In the genomic region with DNA sequence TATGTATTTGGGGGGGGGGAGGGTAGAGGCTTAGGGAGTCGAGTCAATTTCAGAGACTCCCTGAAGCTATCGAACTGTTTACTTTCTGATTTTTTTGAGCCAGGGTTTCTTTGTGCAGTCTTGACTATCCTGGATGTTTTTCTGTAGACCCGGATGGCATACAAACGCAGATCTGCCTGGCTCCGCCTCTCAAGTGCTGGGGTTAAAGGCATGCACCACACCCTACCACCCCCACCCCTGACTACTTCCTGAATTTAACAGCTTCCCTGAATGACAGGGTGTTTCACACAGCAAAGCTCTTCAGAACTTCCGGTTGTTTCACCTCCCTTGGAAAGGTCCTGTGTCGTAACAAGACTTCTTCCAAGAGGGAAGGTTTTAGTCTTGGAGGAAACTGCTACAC, we compare ENCODE assay signal across 8 mouse cellular contexts. TPM values are rescaled to one million over a fixed set of nuclear protein-coding genes. Genes with fewer than 3 reads are reported as not detected.
A peak's percentile ranks its signal among the peaks of the same experiment; 100 is the strongest.
DNase-seq lines count a peak whose midpoint lies in the region; ATAC-seq and TF ChIP-seq lines count a peak whose summit lies in the region.

No protein-coding gene starts in this region.

- no peak overlapping the region for H3K4me3 ChIP-seq in liver, embryonic 11.5 days (ENCODE audit: low read depth, low read length)
- no peak overlapping the region for H3K4me3 ChIP-seq in hindbrain, postnatal 0 days (ENCODE audit: low read length)

- peak overlapping the region; percentile 37 for H3K4me2 ChIP-seq in liver, embryonic 11.5 days
- no peak overlapping the region for H3K4me2 ChIP-seq in hindbrain, postnatal 0 days (ENCODE audit: low read depth, low read length)

- TF ChIP-seq CTCF in hindbrain, postnatal 0 days (IDR thresholded peaks at IDR 0.05; ENCODE audit: low read depth): no peak

- no peaks in the 10 kb centered on the region for H3K4me1 ChIP-seq in liver, embryonic 11.5 days (replicated peaks; ENCODE audit: control insufficient read depth, insufficient read depth, low read length)
- no peaks in the 10 kb centered on the region for H3K4me1 ChIP-seq in hindbrain, postnatal 0 days (ENCODE audit: insufficient read depth, low read length)

- no peak overlapping the region for H3K27ac ChIP-seq in liver, embryonic 11.5 days (ENCODE audit: low read depth, low read length)
- no peak overlapping the region for H3K27ac ChIP-seq in hindbrain, postnatal 0 days

- no peaks in the 10 kb centered on the region for H3K27me3 ChIP-seq in liver, embryonic 11.5 days (replicated peaks; ENCODE audit: control insufficient read depth, insufficient read depth, low read length)
- no peaks in the 10 kb centered on the region for H3K27me3 ChIP-seq in hindbrain, postnatal 0 days (ENCODE audit: insufficient read depth, low read length)

- no peak overlapping the region for H3K9ac ChIP-seq in liver, embryonic 11.5 days (ENCODE audit: low read depth, low read length)
- no peak overlapping the region for H3K9ac ChIP-seq in hindbrain, postnatal 0 days (replicated peaks; ENCODE audit: low read length)

- ATAC-seq in liver, embryonic 11.5 days (replicated peaks; ENCODE audit: low FRiP score): peak; percentile 71; the same call in 1 of the 2 replicates
- ATAC-seq in neutrophil, adult 5-6 weeks (ENCODE audit: extremely low read depth, insufficient number of reproducible peaks, low FRiP score, poor library complexity, severe bottlenecking): peak; percentile 92; the same call in 1 of the 2 replicates
- ATAC-seq in hindbrain, postnatal 0 days: no peak

- H3K36me3 ChIP-seq in liver, embryonic 11.5 days (ENCODE audit: control insufficient read depth, insufficient read depth, low read length): no peaks in the 10 kb centered on the region
- no peaks in the 10 kb centered on the region for H3K36me3 ChIP-seq in hindbrain, postnatal 0 days (ENCODE audit: insufficient read depth, low read length)

- H3K9me3 ChIP-seq in liver, embryonic 11.5 days (ENCODE audit: control insufficient read depth, low read length): no peaks in the 10 kb centered on the region
- no peaks in the 10 kb centered on the region for H3K9me3 ChIP-seq in hindbrain, postnatal 0 days (ENCODE audit: low read length)

- WGBS in liver, embryonic 11.5 days: 47% methylated on average over 7 of the region's 7 CpGs
- WGBS in hindbrain, postnatal 0 days: 78% methylated on average over 7 of the region's 7 CpGs

- peak; percentile 80 for DNase-seq in CD4-positive, CD25-positive, alpha-beta regulatory T cell, adult 2 months (ENCODE audit: low read depth, low spot score)
- peak; percentile 8 for DNase-seq in NIH3T3 (ENCODE audit: low read depth)
- no peak for DNase-seq in liver, embryonic 11.5 days (ENCODE audit: low spot score)
- no peak for DNase-seq in hindbrain, postnatal 0 days (ENCODE audit: low spot score)
- no peak for DNase-seq in MN1 (ENCODE audit: low spot score)
- DNase-seq in urinary bladder, postnatal 4 days (ENCODE audit: low spot score in 2 of 2): no peak
- DNase-seq in retina, postnatal 1 day: no peak

RNA-seq across cellular contexts. Expression of a gene that starts 22.2 kb away (rescaled TPM):
- polyA plus RNA-seq in liver, embryonic 11.5 days (2014; fragmentation: Nextera tagmentation; extraction: Ambion mirVana): 31.3 and 36.0 TPM in 2 replicates
- 39.8 and 48.6 TPM in 2 replicates for total RNA-seq in neutrophil, adult 5-6 weeks (2017)
- total RNA-seq in hindbrain, postnatal 0 days (2014; rRNA removed): 2.8 and 5.8 TPM in 2 replicates
- 12.7 and 13.8 TPM in 2 replicates for polyA plus RNA-seq in hindbrain, postnatal 0 days (2015; fragmentation: Nextera tagmentation; extraction: Ambion mirVana)

RNA-seq across cellular contexts. Expression of a gene that starts 25.7 kb away (rescaled TPM):
- polyA plus RNA-seq in liver, embryonic 11.5 days (2014; fragmentation: Nextera tagmentation; extraction: Ambion mirVana): 2.6 and 3.1 TPM in 2 replicates
- 39.3 and 42.4 TPM in 2 replicates for total RNA-seq in neutrophil, adult 5-6 weeks (2017)
- 35.4 and 38.0 TPM in 2 replicates for total RNA-seq in hindbrain, postnatal 0 days (2014; rRNA removed)
- 5.7 and 6.4 TPM in 2 replicates for polyA plus RNA-seq in hindbrain, postnatal 0 days (2015; fragmentation: Nextera tagmentation; extraction: Ambion mirVana)

Comparison
In these comparisons a context has a peak if more than half of its experiments do, and no peak if none do; other contexts are left out.
1. DNase-seq: peak in CD4-positive, CD25-positive, alpha-beta regulatory T cell, adult 2 months (single experiment) and NIH3T3 (single experiment); none in liver, embryonic 11.5 days (single experiment), hindbrain, postnatal 0 days (single experiment), MN1 (single experiment), urinary bladder, postnatal 4 days (0 of 2) and retina, postnatal 1 day (single experiment).